ENCODE assay signal across 9 mouse cellular contexts in the genomic region with DNA sequence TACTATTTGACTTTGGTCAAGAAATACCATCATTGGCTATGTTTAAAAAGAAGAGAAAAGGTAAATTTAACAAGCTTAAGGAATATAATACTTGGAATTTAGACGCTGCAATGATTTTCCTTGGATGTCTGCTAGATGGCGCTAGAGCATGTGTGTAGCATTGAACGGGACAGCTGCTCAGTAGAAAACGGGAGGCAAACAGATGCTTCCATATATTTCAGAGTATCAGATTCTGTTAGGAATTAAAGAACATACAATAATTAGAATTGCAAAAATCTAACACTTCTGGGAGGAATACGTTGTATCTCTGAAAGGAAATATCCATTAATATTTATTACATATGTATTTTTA.
DNase-seq lines count a peak whose midpoint lies in the region; ATAC-seq and TF ChIP-seq lines count a peak whose summit lies in the region.
"Had no signal": no experiment of that assay in that cellular context is flagged by ENCODE, and none has a peak within 500 bp of the region (broad histone marks: within the 10 kb centered on the region; RNA-seq: fewer than 3 reads in every experiment).

No protein-coding gene starts in this region.

- no peaks in the 10 kb centered on the region for H3K4me1 ChIP-seq in kidney, embryonic 14.5 days (ENCODE audit: control insufficient read depth, insufficient read depth, low read length)
- H3K4me1 ChIP-seq in embryonic fibroblast, embryonic 13.5 days (ENCODE audit: control insufficient read depth, insufficient read depth, low read length): no peaks in the 10 kb centered on the region
- H3K4me1 ChIP-seq in hindbrain, embryonic 14.5 days (replicated peaks; ENCODE audit: control insufficient read depth, insufficient read depth, low read length): no peaks in the 10 kb centered on the region
- no peaks in the 10 kb centered on the region; the same call in 1 of the 2 replicates for H3K4me1 ChIP-seq in limb, embryonic 14.5 days (ENCODE audit: control insufficient read depth, insufficient read depth, low read length)

- 3% methylated on average over 5 of the region's 5 CpGs for WGBS in kidney, embryonic 14.5 days
- 3% methylated on average over 5 of the region's 5 CpGs for WGBS in hindbrain, embryonic 14.5 days
- WGBS in limb, embryonic 14.5 days: 2% methylated on average over 5 of the region's 5 CpGs

- no peak for TF ChIP-seq POLR2A in embryonic fibroblast, embryonic 13.5 days (IDR thresholded peaks at IDR 0.05; ENCODE audit: low read depth, low read length)
- TF ChIP-seq POLR2A in limb, embryonic 14.5 days (IDR thresholded peaks at IDR 0.05; ENCODE audit: borderline replicate concordance, extremely low read depth, insufficient read depth, insufficient read length): no peak

- no peak overlapping the region for H3K4me3 ChIP-seq in kidney, embryonic 14.5 days (ENCODE audit: low read length)
- no peak overlapping the region for H3K4me3 ChIP-seq in embryonic fibroblast, embryonic 13.5 days (ENCODE audit: insufficient read depth, low read length)
- H3K4me3 ChIP-seq in hindbrain, embryonic 14.5 days (replicated peaks; ENCODE audit: low read length): peak overlapping the region; percentile 28
- H3K4me3 ChIP-seq in limb, embryonic 14.5 days (replicated peaks; ENCODE audit: low read length): no peak overlapping the region

- H3K9me3 ChIP-seq in kidney, embryonic 14.5 days (ENCODE audit: control insufficient read depth, low read length): no peaks in the 10 kb centered on the region
- no peaks in the 10 kb centered on the region for H3K9me3 ChIP-seq in hindbrain, embryonic 14.5 days (ENCODE audit: control insufficient read depth, low read length)
- H3K9me3 ChIP-seq in limb, embryonic 14.5 days (ENCODE audit: control insufficient read depth, low read length): no peaks in the 10 kb centered on the region

- H3K27me3 ChIP-seq in kidney, embryonic 14.5 days (ENCODE audit: control insufficient read depth, insufficient read depth, low read length): no peaks in the 10 kb centered on the region
- H3K27me3 ChIP-seq in hindbrain, embryonic 14.5 days (ENCODE audit: control insufficient read depth, insufficient read depth, low read length): no peaks in the 10 kb centered on the region
- no peaks in the 10 kb centered on the region for H3K27me3 ChIP-seq in limb, embryonic 14.5 days (ENCODE audit: control insufficient read depth, insufficient read depth, low read length)

- no peak overlapping the region for H3K27ac ChIP-seq in kidney, embryonic 14.5 days (ENCODE audit: low read depth, low read length)
- H3K27ac ChIP-seq in embryonic fibroblast, embryonic 13.5 days (ENCODE audit: insufficient read depth, low read length): no peak overlapping the region
- no peak overlapping the region for H3K27ac ChIP-seq in hindbrain, embryonic 14.5 days
- no peak overlapping the region for H3K27ac ChIP-seq in limb, embryonic 14.5 days (replicated peaks; ENCODE audit: low read depth, low read length)
- H3K27ac ChIP-seq: macrophage had no signal

- peak; percentile 64; the same call in 1 of the 2 replicates for TF ChIP-seq CTCF in embryonic fibroblast, embryonic 13.5 days (IDR thresholded peaks at IDR 0.05; ENCODE audit: borderline replicate concordance, insufficient read depth, low read length)

- H3K4me2 ChIP-seq in kidney, embryonic 14.5 days (replicated peaks; ENCODE audit: low read depth, low read length): no peak overlapping the region
- peak overlapping the region; percentile 56 for H3K4me2 ChIP-seq in hindbrain, embryonic 14.5 days (replicated peaks)
- H3K4me2 ChIP-seq in limb, embryonic 14.5 days (replicated peaks; ENCODE audit: low read depth, low read length, severe bottlenecking): peak overlapping the region; percentile 21; the same call in 1 of the 2 replicates

- H3K9ac ChIP-seq in kidney, embryonic 14.5 days (ENCODE audit: low read depth, low read length): no peak overlapping the region
- H3K9ac ChIP-seq in hindbrain, embryonic 14.5 days: peak overlapping the region; percentile 57; the same call in 1 of the 2 replicates
- no peak overlapping the region for H3K9ac ChIP-seq in limb, embryonic 14.5 days (ENCODE audit: low read depth, low read length, severe bottlenecking)

- peak; percentile 55; the same call in 1 of the 2 replicates for ATAC-seq in kidney, embryonic 14.5 days (ENCODE audit: low FRiP score, low TSS enrichment)
- ATAC-seq in hindbrain, embryonic 14.5 days (ENCODE audit: low FRiP score): peak; percentile 85
- peak; percentile 37; the same call in 1 of the 2 replicates for ATAC-seq in limb, embryonic 14.5 days (ENCODE audit: low FRiP score, low read depth)
- no peak for ATAC-seq in activated CD4-positive, CD25-positive, alpha-beta regulatory T cell, adult 4 months

- H3K36me3 ChIP-seq in kidney, embryonic 14.5 days (ENCODE audit: control insufficient read depth, insufficient read depth, low read length): no peaks in the 10 kb centered on the region
- no peaks in the 10 kb centered on the region for H3K36me3 ChIP-seq in hindbrain, embryonic 14.5 days (replicated peaks; ENCODE audit: control insufficient read depth, insufficient read depth)
- H3K36me3 ChIP-seq in limb, embryonic 14.5 days (ENCODE audit: control insufficient read depth, insufficient read depth, low read length): no peaks in the 10 kb centered on the region

- no peak for DNase-seq in kidney, adult 18-20 months
- peak; percentile 59 for DNase-seq in brain, embryonic 18.5 days (ENCODE audit: low read depth, low spot score)
- peak; percentile 87 for DNase-seq in hindbrain, embryonic 14.5 days (ENCODE audit: low spot score)
- DNase-seq in limb, embryonic 14.5 days (ENCODE audit: low spot score): peak; percentile 86
- peak; percentile 44 for DNase-seq in right cerebral cortex, adult 18-20 months
